Mouse (Mus musculus): ENCODE data around the gene Pkdcc.

The Pkdcc gene

DNA sequence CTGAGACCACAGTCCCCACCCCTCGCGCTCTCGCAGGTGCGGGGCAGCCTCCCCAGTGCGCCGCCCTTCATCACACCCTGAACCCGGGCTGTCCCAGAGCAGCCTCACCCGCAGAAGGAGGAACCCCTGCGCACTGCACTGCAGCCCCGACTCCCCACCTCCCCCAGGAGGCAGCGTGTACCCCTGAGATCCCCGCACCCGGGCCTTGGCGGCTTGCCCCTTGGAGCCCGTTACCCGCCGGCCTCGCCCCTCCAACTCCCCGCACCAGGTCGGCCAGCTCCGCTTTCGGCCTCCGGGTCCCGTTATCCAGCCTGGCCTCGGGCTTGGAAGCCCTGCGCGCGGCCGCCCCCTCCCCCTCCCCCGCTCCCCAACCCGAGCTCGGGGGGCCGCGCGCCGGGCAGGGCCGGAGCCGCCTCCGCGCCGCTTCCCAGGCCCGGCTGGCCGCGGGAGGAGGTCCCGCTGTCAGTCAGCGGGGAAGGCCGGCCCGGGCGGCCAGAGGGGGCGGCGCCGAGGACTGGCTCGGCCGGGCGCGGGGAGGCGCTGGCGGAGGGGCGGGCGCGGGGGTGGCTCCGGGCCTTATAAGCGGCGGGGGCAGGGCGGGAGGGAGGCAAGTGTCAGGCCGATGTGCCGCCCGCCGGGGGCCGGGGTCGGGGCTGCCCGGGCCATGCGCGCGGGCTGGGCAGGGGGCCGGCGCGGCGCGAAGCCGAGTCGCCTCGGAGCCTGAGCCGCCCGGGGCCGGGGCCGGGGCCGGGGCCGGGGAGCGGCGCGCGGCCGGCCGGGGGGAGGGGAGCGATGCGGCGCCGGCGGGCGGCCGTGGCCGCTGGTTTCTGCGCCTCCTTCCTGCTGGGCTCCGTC is at the start of gene Pkdcc:
TSS of gene Pkdcc (plus strand) at position 619 of the 855 bp plus-strand sequence.
- DNase-seq (ENCODE audit: low spot score): peak; percentile 87

DNA sequence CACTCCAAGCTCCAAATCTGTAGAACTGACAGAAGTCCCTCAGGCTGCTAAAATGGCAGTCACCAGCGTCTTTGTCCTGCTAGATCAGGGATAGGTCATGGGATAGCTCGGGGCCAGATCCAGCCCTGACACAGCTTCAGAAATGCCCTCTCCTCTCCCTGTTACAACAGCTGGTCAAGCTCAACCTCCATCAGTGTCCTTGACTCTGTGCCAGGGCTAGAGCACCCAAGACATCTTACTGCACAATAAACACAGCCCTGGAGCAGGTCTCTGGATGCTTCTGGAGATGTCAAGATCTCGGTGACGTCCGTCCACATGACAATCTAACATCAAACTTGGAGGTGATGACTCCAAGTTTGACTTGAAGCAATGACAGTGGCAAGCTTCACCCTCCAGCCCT is 48.9 kb upstream of the Pkdcc start:
- DNase-seq (ENCODE audit: low spot score): no peak

DNA sequence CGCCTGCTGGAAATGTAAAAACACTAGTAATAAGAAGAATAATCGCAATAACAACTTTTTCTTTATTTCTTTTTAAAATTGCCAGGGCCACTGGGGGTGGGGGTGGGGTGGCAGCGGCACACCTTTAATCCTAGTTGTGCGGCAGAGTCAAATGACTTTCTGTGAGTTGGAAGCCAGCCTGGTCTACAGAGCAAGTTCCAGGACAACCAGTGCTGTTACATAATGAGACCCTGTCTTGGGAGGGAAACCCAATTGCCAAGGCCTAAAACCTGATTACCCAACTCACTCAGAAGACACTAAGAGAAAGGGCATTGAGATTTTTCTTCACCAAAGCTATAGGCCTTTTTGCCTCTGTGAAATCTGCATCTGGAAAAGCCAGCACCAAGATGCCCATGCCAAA is 38.9 kb upstream of the Pkdcc start:
- DNase-seq (ENCODE audit: low spot score): no peak

DNA sequence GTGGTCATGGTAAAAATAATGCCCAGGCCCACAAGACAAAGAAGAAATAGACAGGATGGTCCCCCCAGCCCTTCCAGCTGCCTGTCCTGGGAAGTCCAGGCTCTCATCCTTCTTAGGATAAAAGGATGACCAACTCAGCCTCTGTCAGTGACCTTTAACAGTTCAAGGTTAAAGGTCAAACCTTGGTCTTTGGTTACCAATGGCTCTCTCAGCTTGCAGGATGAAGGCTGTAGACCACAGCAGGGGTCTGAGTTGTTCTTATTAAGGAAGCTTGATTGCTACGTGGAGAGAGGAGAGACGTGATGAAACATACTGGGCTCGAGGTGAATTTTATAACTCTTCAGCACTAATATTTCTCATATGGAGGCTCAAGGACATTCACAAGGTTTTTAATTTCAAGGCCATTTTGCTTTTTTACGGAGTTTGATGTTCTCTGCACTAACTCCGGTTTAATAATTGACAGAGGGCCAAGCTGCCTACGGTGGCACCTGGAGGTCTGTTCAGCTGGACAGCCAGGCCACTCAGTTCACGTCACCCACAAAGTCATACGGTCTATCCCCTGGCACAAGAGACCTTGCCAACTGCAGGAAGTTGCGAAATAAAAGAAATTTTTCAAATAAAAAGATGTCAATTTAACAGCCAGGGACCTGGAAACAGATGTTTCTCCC is 36.5 kb upstream of the Pkdcc start:
- no peak for DNase-seq (ENCODE audit: low spot score)

DNA sequence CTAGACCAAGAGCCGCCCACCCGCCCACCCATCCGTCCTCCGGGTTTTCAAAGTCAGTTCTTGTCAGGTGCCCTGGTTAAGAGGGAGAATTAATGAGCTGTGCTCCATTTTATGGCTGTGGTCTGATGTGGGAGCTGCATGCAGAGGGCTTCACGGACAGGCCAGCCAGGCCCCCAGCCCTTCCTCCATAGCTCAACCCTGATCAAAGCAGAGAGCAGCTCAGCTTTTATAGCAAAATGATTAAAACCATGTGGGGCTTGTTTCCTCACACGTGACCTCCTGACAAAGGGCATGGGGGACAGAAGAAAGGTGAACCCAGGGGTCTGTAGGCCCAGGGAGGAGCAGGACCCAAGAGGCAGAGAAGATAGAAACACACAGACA is 36.0 kb upstream of the Pkdcc start:
- no peak for DNase-seq (ENCODE audit: low spot score)

GRCm38 (mm10) chr17:83179569-83179968 is 35.5 kb upstream of the Pkdcc start:
- DNase-seq (ENCODE audit: low spot score): no peak

DNA sequence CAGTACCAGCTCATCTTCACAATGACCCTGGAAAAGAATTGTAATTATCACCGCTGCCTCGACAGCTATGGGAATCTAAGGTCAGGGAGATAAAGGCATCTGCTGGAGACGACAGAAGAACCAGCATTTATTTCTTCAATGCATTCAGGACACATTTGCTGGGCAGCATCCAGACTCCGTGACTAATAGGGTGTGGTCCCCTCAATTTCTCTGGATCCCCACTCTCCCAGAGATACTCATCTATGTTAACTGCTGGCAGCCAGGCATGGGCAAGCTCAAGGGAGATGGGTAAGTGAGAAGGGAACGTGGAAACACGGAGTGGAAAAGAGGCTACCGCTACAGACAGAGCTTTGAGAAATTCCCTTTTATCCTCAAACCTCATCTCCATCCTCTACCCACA is 34.0 kb upstream of the Pkdcc start:
- DNase-seq (ENCODE audit: low spot score): no peak

- no peak for DNase-seq (ENCODE audit: low spot score)
These were observed 33.5 kb upstream of the Pkdcc start for GRCm38 (mm10) chr17:83181592-83181991.

- DNase-seq (ENCODE audit: low spot score): no peak
These were observed 32.9 kb upstream of the Pkdcc start for GRCm38 (mm10) chr17:83182061-83182664.

- no peak for DNase-seq (ENCODE audit: low spot score)
These were observed 32.3 kb upstream of the Pkdcc start for GRCm38 (mm10) chr17:83182780-83183179.

- peak; percentile 45 for DNase-seq (ENCODE audit: low spot score)
These were observed 27.1 kb upstream of the Pkdcc start for GRCm38 (mm10) chr17:83187751-83188565.

DNA sequence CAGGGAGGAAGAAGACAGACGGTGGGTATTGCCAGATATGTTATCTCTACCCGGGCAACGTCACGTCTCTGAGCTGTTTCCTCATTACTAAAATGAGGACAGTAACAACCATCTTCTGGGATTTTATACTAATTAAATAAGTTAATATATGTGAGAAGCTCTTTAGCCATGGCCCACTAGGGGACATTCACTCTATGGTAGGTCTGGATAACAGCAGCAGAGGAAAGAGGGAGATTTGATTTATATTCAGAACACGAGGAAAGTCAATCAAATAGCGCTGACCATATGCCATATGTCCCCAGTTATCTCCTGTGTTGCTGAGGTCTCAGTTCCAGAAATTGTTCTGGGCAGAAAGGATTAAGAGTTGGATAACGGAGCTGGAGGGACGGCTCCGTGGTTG is 24.3 kb upstream of the Pkdcc start:
- no peak for DNase-seq (ENCODE audit: low spot score)

DNA sequence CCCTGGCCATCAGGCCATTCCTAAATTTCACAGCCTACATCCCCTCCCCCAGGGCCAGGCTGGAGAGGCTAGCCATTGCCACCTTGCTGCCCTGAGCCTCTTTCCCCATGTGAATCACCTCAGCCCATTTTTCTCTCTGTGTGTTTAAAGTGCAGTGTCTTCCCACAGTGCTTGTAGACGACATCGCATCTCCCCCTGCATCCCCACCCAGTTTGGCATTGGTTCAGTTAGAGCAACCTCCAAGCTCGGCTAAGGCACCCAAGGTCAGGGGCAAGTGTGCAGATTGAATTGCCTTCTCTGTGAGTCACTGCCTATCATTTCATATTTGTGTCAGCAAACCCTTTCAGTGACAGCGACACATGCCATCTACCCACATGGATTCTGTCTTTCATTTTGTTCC is 20.6 kb upstream of the Pkdcc start:
- no peak for DNase-seq (ENCODE audit: low spot score)

DNA sequence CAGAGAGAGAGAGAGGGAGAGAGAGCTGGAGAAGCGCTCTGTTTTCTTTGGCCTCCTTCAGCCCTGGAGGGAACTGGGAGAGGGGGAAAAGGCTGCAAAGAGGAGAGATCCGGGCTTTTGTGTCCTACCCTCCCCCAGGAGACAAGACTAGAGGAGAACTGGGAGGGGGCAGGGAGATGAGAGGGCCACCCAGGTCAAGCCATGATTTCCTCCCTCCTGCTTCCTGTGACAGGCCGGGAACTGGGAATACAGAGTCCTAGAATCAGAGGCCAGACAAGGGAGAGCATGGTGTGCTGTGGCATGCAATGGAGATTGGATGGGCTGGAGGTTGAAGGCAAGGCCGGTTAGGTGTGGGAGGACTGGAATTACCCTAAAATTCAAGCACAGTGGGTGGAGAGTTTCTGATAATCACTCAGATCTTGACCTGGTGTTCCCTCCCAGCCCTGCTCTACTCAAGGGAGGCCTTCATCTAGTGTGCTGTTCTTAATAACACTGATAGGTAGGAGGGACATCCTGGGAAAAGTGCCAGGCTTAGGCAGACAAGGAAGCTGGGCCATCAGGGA is 17.6 kb upstream of the Pkdcc start:
- DNase-seq (ENCODE audit: low spot score): no peak

DNA sequence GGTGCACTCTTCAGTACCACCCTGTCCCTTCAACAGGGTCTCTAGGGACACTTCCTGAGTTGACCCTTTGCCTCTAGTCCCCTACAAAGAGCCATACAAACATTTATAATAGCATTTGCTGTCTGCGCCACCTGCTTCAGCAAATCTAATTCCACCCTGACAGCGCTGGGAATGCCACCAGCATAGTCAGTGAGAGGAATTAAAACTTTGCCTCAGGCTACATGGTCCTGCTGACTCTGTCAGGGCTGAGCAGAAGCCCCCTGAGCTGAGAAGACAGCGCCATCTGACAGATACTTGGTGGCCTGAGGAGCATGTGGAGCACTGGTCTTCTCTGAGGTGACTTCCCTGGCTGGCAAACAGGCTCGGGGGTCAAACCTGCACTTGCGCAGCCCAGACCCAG is 14.6 kb upstream of the Pkdcc start:
- no peak for DNase-seq (ENCODE audit: low spot score)

GRCm38 (mm10) chr17:83201257-83201656 is 13.8 kb upstream of the Pkdcc start:
- peak; percentile 73 for DNase-seq (ENCODE audit: low spot score)

DNA sequence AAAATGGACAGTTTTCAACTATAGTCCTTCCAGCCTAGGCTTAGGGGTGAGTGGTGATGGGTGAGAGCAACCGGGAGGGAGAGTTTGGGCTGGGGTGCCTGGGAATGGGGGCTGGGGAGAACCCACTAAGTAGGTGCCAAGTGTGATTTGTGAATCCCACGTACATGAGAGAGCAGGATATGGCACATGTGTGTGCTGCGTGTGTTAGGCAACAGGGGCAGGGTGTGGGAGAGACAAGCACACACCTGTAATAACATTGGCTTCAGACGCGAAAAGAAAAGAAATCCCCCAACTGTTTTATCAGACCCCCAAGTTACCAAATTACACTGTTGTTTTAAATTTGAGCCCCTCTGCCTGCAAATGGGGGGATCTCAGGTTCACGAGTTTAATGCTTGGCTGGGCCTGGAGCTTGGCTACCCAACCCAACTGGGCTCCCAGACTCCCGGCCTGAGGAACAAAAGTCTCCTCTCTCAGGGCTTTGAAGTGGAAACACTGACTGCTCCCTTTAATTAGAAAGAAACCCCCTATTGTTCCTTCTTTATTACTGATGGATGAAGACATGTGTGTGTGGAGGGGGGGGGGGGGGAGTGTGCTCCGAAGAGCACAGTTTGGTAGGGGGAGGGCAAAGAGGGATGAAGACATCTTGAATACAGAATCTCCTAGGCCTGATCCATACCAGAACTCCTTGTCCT is 11.3 kb upstream of the Pkdcc start:
- DNase-seq (ENCODE audit: low spot score): peak; percentile 72

DNA sequence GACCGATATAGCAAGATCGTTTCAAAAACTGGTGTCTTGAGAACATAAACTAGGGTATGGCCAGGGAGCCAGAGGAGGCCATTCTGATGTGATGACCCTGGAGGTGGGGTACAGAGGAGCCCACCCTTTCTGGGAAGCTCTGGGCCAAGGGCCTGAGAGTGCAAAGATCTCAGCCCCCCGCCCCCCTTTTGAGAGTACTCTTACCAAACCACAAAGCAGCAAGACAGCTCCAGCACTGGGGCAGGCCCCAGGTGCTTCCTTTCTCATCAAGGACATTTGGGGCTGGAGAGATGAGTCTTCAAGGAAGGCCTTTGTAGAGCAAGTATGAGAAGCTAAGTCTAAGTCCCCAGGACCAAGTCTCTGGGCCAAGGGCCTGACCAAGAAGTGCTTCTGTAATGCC is 7.8 kb upstream of the Pkdcc start:
- DNase-seq (ENCODE audit: low spot score): no peak

DNA sequence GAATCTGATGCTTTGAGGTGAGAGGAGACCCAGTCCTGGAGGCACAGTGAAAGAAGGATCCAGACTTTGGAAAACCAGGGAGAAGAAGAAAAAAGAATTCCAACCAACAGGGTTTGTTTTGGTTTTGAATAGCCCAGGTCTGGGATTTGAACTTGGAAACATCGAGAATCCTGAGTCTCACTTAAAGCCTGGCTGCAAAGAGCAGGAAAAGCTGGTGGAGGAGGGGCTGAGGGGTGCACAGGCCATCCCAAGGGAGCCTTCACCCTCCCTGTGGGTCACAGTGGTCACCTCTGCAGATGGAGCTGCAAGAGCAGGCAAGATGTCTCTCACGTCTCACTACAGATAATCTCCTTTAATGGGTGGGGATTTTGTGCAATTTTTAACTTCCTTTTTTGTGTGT is 6.6 kb upstream of the Pkdcc start:
- no peak for DNase-seq (ENCODE audit: low spot score)

DNA sequence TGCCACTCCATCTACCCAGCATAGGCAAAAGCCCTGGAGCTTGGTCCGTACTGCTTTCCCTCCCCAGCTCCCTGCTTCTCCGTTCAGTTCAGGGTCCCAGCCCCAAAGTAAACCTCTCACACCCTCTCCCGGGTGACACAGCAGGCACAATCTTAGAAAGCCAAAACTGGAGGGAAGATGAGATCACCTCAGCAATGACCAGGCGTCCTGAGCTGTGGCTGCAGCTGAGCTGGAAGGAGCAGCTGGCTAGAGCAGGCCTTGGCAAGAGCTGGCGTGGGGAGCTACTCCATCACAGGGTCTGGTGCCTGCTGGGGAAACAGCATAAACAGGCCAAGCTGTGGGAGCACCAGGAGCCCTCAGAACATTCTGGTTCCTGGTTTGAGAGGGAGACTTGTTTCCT is 4.6 kb upstream of the Pkdcc start:
- DNase-seq (ENCODE audit: low spot score): no peak

GRCm38 (mm10) chr17:83211196-83211595 is 3.9 kb upstream of the Pkdcc start:
- DNase-seq (ENCODE audit: low spot score): no peak

All from retina, embryonic 14.5 days (tissue).